Mouse (Mus musculus) NIH3T3 (cell line): Measurements from ENCODE around the gene Unc13d.

Experiments used
- DNase-seq: peaks from one replicate; pipeline ENCODE4 v3.0.0-alpha.2; 2012; ENCODE audit warnings: low read depth

The Unc13d gene

GRCm38 (mm10) chr11:116049610-116050009 lies 28.2 kb downstream of the Unc13d start:
- no peak for DNase-seq

- no peak for DNase-seq
Observed at GRCm38 (mm10) chr11:116045173-116045572, 32.6 kb downstream of the Unc13d start.

- DNase-seq, result peak; percentile 75
Observed at GRCm38 (mm10) chr11:116043286-116043685, 34.5 kb downstream of the Unc13d start.

- no peak for DNase-seq
Observed at GRCm38 (mm10) chr11:116042372-116043138, 35.2 kb downstream of the Unc13d start.

GRCm38 (mm10) chr11:116041833-116042232 lies 35.9 kb downstream of the Unc13d start:
- DNase-seq, result no peak

GRCm38 (mm10) chr11:116040593-116040992 lies 37.2 kb downstream of the Unc13d start:
- DNase-seq, result no peak

- no peak for DNase-seq
Observed at GRCm38 (mm10) chr11:116037826-116038225, 39.9 kb downstream of the Unc13d start.

- DNase-seq, result no peak
Observed at GRCm38 (mm10) chr11:116036671-116037070, 41.1 kb downstream of the Unc13d start.

- DNase-seq, result no peak
Observed at GRCm38 (mm10) chr11:116034584-116034983, 43.2 kb downstream of the Unc13d start.

- peak; percentile 62 for DNase-seq
Observed at GRCm38 (mm10) chr11:116030898-116031845, 46.6 kb downstream of the Unc13d start.

GRCm38 (mm10) chr11:116030088-116030897 lies 47.5 kb downstream of the Unc13d start, which contains the start of gene Unk:
Unk (plus strand) TSS chr11:116030322.
- DNase-seq, result peak; percentile 99

GRCm38 (mm10) chr11:116029086-116029865 lies 48.5 kb downstream of the Unc13d start:
- DNase-seq, result no peak

- DNase-seq, result no peak
Observed at GRCm38 (mm10) chr11:116028177-116028865, 49.4 kb downstream of the Unc13d start.

GRCm38 (mm10) chr11:116027756-116028155 lies 50.0 kb downstream of the Unc13d start, which contains the start of gene H3f3b:
H3f3b (minus strand) TSS chr11:116027962.
- no peak for DNase-seq

GRCm38 (mm10) chr11:116025056-116025845 lies 52.5 kb downstream of the Unc13d start:
- DNase-seq, result no peak

- peak; percentile 99 for DNase-seq
Observed at GRCm38 (mm10) chr11:116024356-116024808, 53.4 kb downstream of the Unc13d start.

- DNase-seq, result no peak
Observed at GRCm38 (mm10) chr11:116023771-116024355, 53.9 kb downstream of the Unc13d start.

GRCm38 (mm10) chr11:116023074-116023770 lies 54.5 kb downstream of the Unc13d start:
- DNase-seq, result peak; percentile 44
